8 mouse cellular contexts compared by ENCODE assay signal in genomic region chr2:167656629-167657478, GRCm38 (mm10). TPM values are rescaled to one million over a fixed set of nuclear protein-coding genes. Genes with fewer than 3 reads are reported as not detected.
DNase-seq lines count a peak whose midpoint lies in the region; ATAC-seq lines count a peak whose summit lies in the region.

No protein-coding gene starts in this region.

- intact Hi-C loops in left cerebral cortex, postnatal 4 days (cut with DNase I), result no loop called here

- peak overlapping the region; percentile 21; the same call in 1 of the 2 replicates for H3K9ac ChIP-seq in neural tube, embryonic 12.5 days
- no peak overlapping the region for H3K9ac ChIP-seq in neural tube, embryonic 15.5 days (replicated peaks)
- peak overlapping the region; percentile 50 for H3K9ac ChIP-seq in heart, embryonic 16.5 days (ENCODE audit: low read length)

- peak; percentile 72 to 78 for DNase-seq in lung, adult 18-20 months
- peak; percentile 90 for DNase-seq in spleen, postnatal 36 days (ENCODE audit: low spot score in 2 of 2)
- DNase-seq in right cerebral cortex, postnatal 4 days, result no peak
- no peak for DNase-seq in left cerebral cortex, postnatal 4 days
- no peak for DNase-seq in frontal cortex, postnatal 10 days (ENCODE audit: low spot score in 2 of 2)

- WGBS in neural tube, embryonic 12.5 days, result 90% methylated on average over 16 of the region's 16 CpGs
- WGBS in neural tube, embryonic 15.5 days, result 90% methylated on average over 16 of the region's 16 CpGs
- 76% methylated on average over 16 of the region's 16 CpGs for WGBS in heart, embryonic 16.5 days

- ATAC-seq in neural tube, embryonic 12.5 days (ENCODE audit: low FRiP score, low read depth), result no peak
- no peak for ATAC-seq in neural tube, embryonic 15.5 days (ENCODE audit: low FRiP score)
- no peak for ATAC-seq in heart, embryonic 16.5 days (replicated peaks; ENCODE audit: extremely low read depth, insufficient read depth, low FRiP score)

- H3K4me3 ChIP-seq in neural tube, embryonic 12.5 days, result no peak overlapping the region
- no peak overlapping the region for H3K4me3 ChIP-seq in neural tube, embryonic 15.5 days (replicated peaks)
- 0 out of 2 replicates have a peak overlapping the region, but pooled peaks have one; percentile 1 for H3K4me3 ChIP-seq in heart, embryonic 16.5 days (ENCODE audit: low read length)

- H3K9me3 ChIP-seq in neural tube, embryonic 12.5 days, result no peaks in the 10 kb centered on the region
- no peaks in the 10 kb centered on the region for H3K9me3 ChIP-seq in neural tube, embryonic 15.5 days (replicated peaks)
- no peaks in the 10 kb centered on the region for H3K9me3 ChIP-seq in heart, embryonic 16.5 days (replicated peaks; ENCODE audit: control insufficient read depth, low read length)

- H3K4me1 ChIP-seq in neural tube, embryonic 12.5 days, result peaks cover 28% of the 10 kb centered on the region
- H3K4me1 ChIP-seq in neural tube, embryonic 15.5 days, result peaks cover 36% of the 10 kb centered on the region
- H3K4me1 ChIP-seq in heart, embryonic 16.5 days (ENCODE audit: control insufficient read depth, insufficient read depth, low read length), result peaks cover 21% of the 10 kb centered on the region

- H3K36me3 ChIP-seq in neural tube, embryonic 12.5 days, result peaks cover 26% of the 10 kb centered on the region
- peaks cover 11% of the 10 kb centered on the region; the same call in 1 of the 2 replicates for H3K36me3 ChIP-seq in neural tube, embryonic 15.5 days
- H3K36me3 ChIP-seq in heart, embryonic 16.5 days (ENCODE audit: control insufficient read depth, insufficient read depth), result no peaks in the 10 kb centered on the region

- no peak overlapping the region for H3K27ac ChIP-seq in neural tube, embryonic 12.5 days
- H3K27ac ChIP-seq in neural tube, embryonic 15.5 days (replicated peaks), result no peak overlapping the region
- no peak overlapping the region for H3K27ac ChIP-seq in heart, embryonic 16.5 days (ENCODE audit: low read length)

- H3K4me2 ChIP-seq in neural tube, embryonic 12.5 days (replicated peaks), result no peak overlapping the region
- H3K4me2 ChIP-seq in neural tube, embryonic 15.5 days, result no peak overlapping the region
- H3K4me2 ChIP-seq in heart, embryonic 16.5 days (ENCODE audit: low read depth, low read length), result peak overlapping the region; percentile 35

- no peaks in the 10 kb centered on the region for H3K27me3 ChIP-seq in neural tube, embryonic 12.5 days (replicated peaks)
- H3K27me3 ChIP-seq in neural tube, embryonic 15.5 days (replicated peaks), result no peaks in the 10 kb centered on the region
- H3K27me3 ChIP-seq in heart, embryonic 16.5 days (ENCODE audit: control insufficient read depth, insufficient read depth, low read length), result no peaks in the 10 kb centered on the region

RNA-seq across cellular contexts. Expression of gene Gm20431, which starts 4.4 kb away (rescaled TPM):
- polyA plus RNA-seq in neural tube, embryonic 12.5 days (2016; fragmentation: Nextera tagmentation; extraction: Ambion mirVana), result 11.7 and 12.8 TPM in 2 replicates
- 8.0 and 13.8 TPM in 2 replicates for polyA plus RNA-seq in neural tube, embryonic 15.5 days (2015; fragmentation: Nextera tagmentation; extraction: Ambion mirVana)
- 2.2 and 3.0 TPM in 2 replicates for polyA plus RNA-seq in heart, embryonic 16.5 days (2015; fragmentation: Nextera tagmentation; extraction: Ambion mirVana)
- 10 to 100 TPM; 30.8 to 32.7 TPM for total RNA-seq in left cerebral cortex, postnatal 4 days (2021)

RNA-seq across cellular contexts. Expression of gene Ube2v1, which starts 25.0 kb away (rescaled TPM):
- 315 and 326 TPM in 2 replicates for polyA plus RNA-seq in neural tube, embryonic 12.5 days (2016; fragmentation: Nextera tagmentation; extraction: Ambion mirVana)
- 351 and 371 TPM in 2 replicates for polyA plus RNA-seq in neural tube, embryonic 15.5 days (2015; fragmentation: Nextera tagmentation; extraction: Ambion mirVana)
- 210 and 218 TPM in 2 replicates for polyA plus RNA-seq in heart, embryonic 16.5 days (2015; fragmentation: Nextera tagmentation; extraction: Ambion mirVana)
- 100 to 1,000 TPM; 217 TPM for total RNA-seq in left cerebral cortex, postnatal 4 days (2021)

RNA-seq across cellular contexts. Expression of gene Cebpb, which starts 31.9 kb away (rescaled TPM):
- polyA plus RNA-seq in neural tube, embryonic 12.5 days (2016; fragmentation: Nextera tagmentation; extraction: Ambion mirVana), result 3.4 and 3.6 TPM in 2 replicates
- 2.5 and 3.4 TPM in 2 replicates for polyA plus RNA-seq in neural tube, embryonic 15.5 days (2015; fragmentation: Nextera tagmentation; extraction: Ambion mirVana)
- 0.51 and 4.9 TPM in 2 replicates for polyA plus RNA-seq in heart, embryonic 16.5 days (2015; fragmentation: Nextera tagmentation; extraction: Ambion mirVana)
- 1 to 10 TPM; 3.8 to 5.5 TPM for total RNA-seq in left cerebral cortex, postnatal 4 days (2021)

RNA-seq across cellular contexts. Expression of gene Tmem189, which starts 32.8 kb away (rescaled TPM):
- 42.0 and 45.2 TPM in 2 replicates for polyA plus RNA-seq in neural tube, embryonic 12.5 days (2016; fragmentation: Nextera tagmentation; extraction: Ambion mirVana)
- polyA plus RNA-seq in neural tube, embryonic 15.5 days (2015; fragmentation: Nextera tagmentation; extraction: Ambion mirVana), result 41.4 and 44.1 TPM in 2 replicates
- 44.5 and 44.9 TPM in 2 replicates for polyA plus RNA-seq in heart, embryonic 16.5 days (2015; fragmentation: Nextera tagmentation; extraction: Ambion mirVana)
- total RNA-seq in left cerebral cortex, postnatal 4 days (2021), result 10 to 100 TPM; 37.6 to 39.2 TPM

Comparison
In these comparisons a context has a peak if more than half of its experiments do, and no peak if none do; other contexts are left out.
1. DNase-seq: peak in lung, adult 18-20 months (2 of 2) and spleen, postnatal 36 days (2 of 2); none in right cerebral cortex, postnatal 4 days (single experiment), left cerebral cortex, postnatal 4 days (single experiment) and frontal cortex, postnatal 10 days (0 of 2).